ENCODE assay signal across 8 mouse cellular contexts in the genomic region with DNA sequence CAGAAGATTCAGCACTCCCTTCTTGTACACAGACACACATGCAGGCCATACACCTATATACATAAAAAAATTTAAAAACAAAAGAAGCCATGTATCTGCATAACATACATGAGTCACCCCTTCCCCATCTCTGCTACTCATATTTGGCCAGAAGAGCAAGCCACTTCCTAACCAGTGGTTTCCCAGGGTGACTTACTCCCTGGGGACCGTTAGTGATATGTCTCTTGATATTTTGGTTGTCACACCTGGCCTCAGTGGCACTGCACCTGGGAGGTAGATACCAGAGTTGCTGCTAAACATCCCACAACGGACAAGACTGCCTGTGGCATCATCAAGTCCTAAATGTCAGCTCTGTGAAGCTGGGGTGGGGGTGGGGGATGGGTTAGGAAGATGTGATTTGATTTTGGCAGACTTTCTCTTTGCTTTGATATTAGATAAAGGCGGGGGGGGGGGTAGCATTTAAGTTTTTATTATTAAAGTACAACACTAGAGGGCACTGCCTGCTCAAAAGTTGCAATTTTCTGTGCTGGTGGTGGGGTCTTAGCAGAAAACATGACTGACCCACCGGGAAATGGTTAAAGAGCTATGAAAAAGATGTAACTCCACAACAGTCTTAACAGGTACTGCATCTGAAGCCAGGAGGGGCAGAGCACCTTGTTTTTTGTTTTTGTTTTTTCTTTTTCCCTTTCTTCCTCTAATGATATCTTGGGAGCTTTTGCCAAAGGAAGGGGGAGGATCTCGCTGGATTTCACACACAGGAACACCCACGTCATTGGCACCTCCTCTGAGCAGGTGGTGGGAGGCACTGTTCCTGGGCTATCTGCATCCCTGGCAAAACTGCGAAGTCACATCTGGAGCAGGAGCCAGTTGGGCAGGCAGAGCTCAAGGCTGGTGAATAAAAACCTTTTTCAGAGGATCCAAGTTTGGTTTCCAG. TPM values are rescaled to one million over a fixed set of nuclear protein-coding genes. Genes with fewer than 3 reads are reported as not detected.
DNase-seq lines count a peak whose midpoint lies in the region; ATAC-seq and TF ChIP-seq lines count a peak whose summit lies in the region.

No protein-coding gene starts in this region.

- no peak overlapping the region for H3K27ac ChIP-seq in kidney, embryonic 14.5 days (ENCODE audit: low read depth, low read length)
- H3K27ac ChIP-seq in lung, postnatal 0 days (ENCODE audit: low read length), result no peak overlapping the region

- intact Hi-C loops in heart, postnatal 36 days (cut with DNase I), result loop anchor here (1.0 to 2.0 kb wide), 3 partner anchors 27 to 181 kb away; no protein-coding TSS in a partner anchor

- no peak overlapping the region for H3K4me3 ChIP-seq in kidney, embryonic 14.5 days (ENCODE audit: low read length)
- H3K4me3 ChIP-seq in lung, postnatal 0 days (ENCODE audit: low read depth, low read length), result no peak overlapping the region

- H3K4me2 ChIP-seq in kidney, embryonic 14.5 days (replicated peaks; ENCODE audit: low read depth, low read length), result peak overlapping the region; percentile 2; the same call in 1 of the 2 replicates
- 0 out of 2 replicates have a peak overlapping the region, but pooled peaks have one; percentile 19 for H3K4me2 ChIP-seq in lung, postnatal 0 days (replicated peaks; ENCODE audit: low read depth, low read length)

- no peaks in the 10 kb centered on the region for H3K36me3 ChIP-seq in kidney, embryonic 14.5 days (ENCODE audit: control insufficient read depth, insufficient read depth, low read length)
- H3K36me3 ChIP-seq in lung, postnatal 0 days (ENCODE audit: insufficient read depth, low read length), result no peaks in the 10 kb centered on the region

- no peak for TF ChIP-seq EP300 in lung, postnatal 0 days (IDR thresholded peaks at IDR 0.05)

- no peak overlapping the region; the same call in 1 of the 2 replicates for H3K9ac ChIP-seq in kidney, embryonic 14.5 days (ENCODE audit: low read depth, low read length)
- no peak overlapping the region for H3K9ac ChIP-seq in lung, postnatal 0 days (replicated peaks; ENCODE audit: low read depth)

- 9% methylated on average over 7 of the region's 7 CpGs for WGBS in kidney, embryonic 14.5 days
- 9% methylated on average over 7 of the region's 7 CpGs for WGBS in lung, postnatal 0 days

- no peaks in the 10 kb centered on the region for H3K27me3 ChIP-seq in kidney, embryonic 14.5 days (ENCODE audit: control insufficient read depth, insufficient read depth, low read length)
- no peaks in the 10 kb centered on the region for H3K27me3 ChIP-seq in lung, postnatal 0 days (replicated peaks; ENCODE audit: insufficient read depth, low read length)

- ATAC-seq in kidney, embryonic 14.5 days (ENCODE audit: low FRiP score, low TSS enrichment), result 0 out of 2 replicates have a peak, but pooled peaks have one; percentile 43
- ATAC-seq in CD4-positive, CD25-positive, alpha-beta regulatory T cell, adult 4 months, result peak; percentile 54
- peak; percentile 49; the same call in 1 of the 2 replicates for ATAC-seq in lung, postnatal 0 days

- peak; percentile 67 for TF ChIP-seq CTCF in lung, postnatal 0 days (IDR thresholded peaks at IDR 0.05)

- H3K9me3 ChIP-seq in kidney, embryonic 14.5 days (ENCODE audit: control insufficient read depth, low read length), result no peaks in the 10 kb centered on the region
- H3K9me3 ChIP-seq in lung, postnatal 0 days (ENCODE audit: low read length), result no peaks in the 10 kb centered on the region

- DNase-seq in kidney, adult 8-10 months, result no peak
- peak; percentile 63 to 66 for DNase-seq in cerebellum, postnatal 25 days
- DNase-seq in heart, postnatal 36 days, result peak; percentile 27 to 48
- peak; percentile 58 for DNase-seq in lung, postnatal 0 days (ENCODE audit: low spot score)
- DNase-seq in telencephalon, adult 2 months (ENCODE audit: low read depth, low spot score), result peak; percentile 72
- DNase-seq in gastrocnemius, adult 8-10 months (ENCODE audit: low spot score in 2 of 2), result no peak

- no peaks in the 10 kb centered on the region for H3K4me1 ChIP-seq in kidney, embryonic 14.5 days (ENCODE audit: control insufficient read depth, insufficient read depth, low read length)
- H3K4me1 ChIP-seq in lung, postnatal 0 days (ENCODE audit: insufficient read depth, low read depth, low read length), result no peaks in the 10 kb centered on the region

RNA-seq across cellular contexts. Expression of a gene that starts 30.0 kb away (rescaled TPM):
- 39.3 and 48.0 TPM in 2 replicates for polyA plus RNA-seq in kidney, embryonic 14.5 days (2014; fragmentation: Nextera tagmentation; extraction: Ambion mirVana)
- 10 to 100 TPM in 1 of 2 experiments, 1 to 10 TPM in 1; 9.8 to 10.1 TPM for polyA plus RNA-seq in CD4-positive, CD25-positive, alpha-beta regulatory T cell, adult 4 months (2017; shearing (Covaris generic))
- 10 to 100 TPM; 73.4 to 81.1 TPM for total RNA-seq in heart, postnatal 36 days (2021)
- polyA plus RNA-seq in lung, postnatal 0 days (2015; fragmentation: Nextera tagmentation; extraction: Ambion mirVana), result 53.5 and 55.4 TPM in 2 replicates
- total RNA-seq in gastrocnemius, adult 8-10 months (2022), result 10 to 100 TPM; 11.3 to 16.5 (median 12.9) TPM

RNA-seq across cellular contexts. Expression of a gene that starts 36.7 kb away (rescaled TPM):
- 78.3 and 89.0 TPM in 2 replicates for polyA plus RNA-seq in kidney, embryonic 14.5 days (2014; fragmentation: Nextera tagmentation; extraction: Ambion mirVana)
- 100 to 1,000 TPM; 162 to 241 TPM for polyA plus RNA-seq in CD4-positive, CD25-positive, alpha-beta regulatory T cell, adult 4 months (2017; shearing (Covaris generic))
- 10 to 100 TPM; 82.7 to 85.9 TPM for total RNA-seq in heart, postnatal 36 days (2021)
- 72.5 and 79.6 TPM in 2 replicates for polyA plus RNA-seq in lung, postnatal 0 days (2015; fragmentation: Nextera tagmentation; extraction: Ambion mirVana)
- total RNA-seq in gastrocnemius, adult 8-10 months (2022), result 100 to 1,000 TPM in 1 of 4 experiments, 10 to 100 TPM in 3; 76.8 to 106 (median 90.5) TPM

Comparison
In these comparisons a context has a peak if more than half of its experiments do, and no peak if none do; other contexts are left out.
1. DNase-seq: peak in cerebellum, postnatal 25 days (2 of 2), heart, postnatal 36 days (2 of 2), lung, postnatal 0 days (single experiment) and telencephalon, adult 2 months (single experiment); none in kidney, adult 8-10 months (0 of 2) and gastrocnemius, adult 8-10 months (0 of 2).
2. Peak in every context shown above with its lines, with median percentiles within 50 percentile points of each other: ATAC-seq.